Mouse (Mus musculus): ENCODE measurements around the gene Zbtb5.

GRCm38 (mm10) chr4:44974331-44974730 lies 37.9 kb downstream of the Zbtb5 start:
- TF ChIP-seq CTCF (IDR thresholded peaks at IDR 0.05; ENCODE audit: low read depth, low read length) (no peak), POLR2A (IDR thresholded peaks at IDR 0.05; ENCODE audit: extremely low read depth, insufficient read depth, low read length) (no peak)

Data from liver, adult 2 months (tissue).